Mouse (Mus musculus): ENCODE measurements around the gene Sesn2.

Gene Sesn2

DNA sequence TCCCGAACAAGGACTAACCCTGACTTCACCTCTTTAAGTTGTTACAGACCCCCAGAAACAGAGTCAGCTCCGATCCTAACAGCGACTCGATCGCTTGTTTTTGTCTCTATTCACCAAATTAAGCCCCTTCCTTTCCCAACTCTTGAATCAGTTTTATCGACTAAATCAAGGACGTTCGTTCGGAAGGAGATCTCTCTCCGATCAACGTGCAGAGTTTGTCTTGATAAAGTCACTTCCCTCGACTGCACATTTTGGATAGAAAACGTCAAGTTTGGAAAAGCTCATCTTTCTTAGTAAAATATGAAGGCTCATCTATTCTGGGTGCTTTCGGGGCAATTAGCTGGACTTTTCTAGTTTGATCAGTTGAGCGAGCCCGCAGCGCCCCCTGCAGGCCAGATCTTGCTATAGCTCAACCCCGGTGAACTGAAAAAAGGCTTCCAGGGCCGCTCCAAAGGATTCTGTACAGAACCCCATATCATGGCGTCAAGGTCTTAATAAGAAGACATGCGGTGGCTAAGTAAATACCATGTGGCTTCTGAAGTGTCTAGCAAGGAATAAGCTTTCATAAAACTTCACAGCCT lies 4.3 kb upstream of the Sesn2 start:
- in situ Hi-C loops (cut with MboI, MseI), result loop anchor here (5.0 kb wide), 1 partner anchor 97 kb away; no protein-coding TSS in a partner anchor

DNA sequence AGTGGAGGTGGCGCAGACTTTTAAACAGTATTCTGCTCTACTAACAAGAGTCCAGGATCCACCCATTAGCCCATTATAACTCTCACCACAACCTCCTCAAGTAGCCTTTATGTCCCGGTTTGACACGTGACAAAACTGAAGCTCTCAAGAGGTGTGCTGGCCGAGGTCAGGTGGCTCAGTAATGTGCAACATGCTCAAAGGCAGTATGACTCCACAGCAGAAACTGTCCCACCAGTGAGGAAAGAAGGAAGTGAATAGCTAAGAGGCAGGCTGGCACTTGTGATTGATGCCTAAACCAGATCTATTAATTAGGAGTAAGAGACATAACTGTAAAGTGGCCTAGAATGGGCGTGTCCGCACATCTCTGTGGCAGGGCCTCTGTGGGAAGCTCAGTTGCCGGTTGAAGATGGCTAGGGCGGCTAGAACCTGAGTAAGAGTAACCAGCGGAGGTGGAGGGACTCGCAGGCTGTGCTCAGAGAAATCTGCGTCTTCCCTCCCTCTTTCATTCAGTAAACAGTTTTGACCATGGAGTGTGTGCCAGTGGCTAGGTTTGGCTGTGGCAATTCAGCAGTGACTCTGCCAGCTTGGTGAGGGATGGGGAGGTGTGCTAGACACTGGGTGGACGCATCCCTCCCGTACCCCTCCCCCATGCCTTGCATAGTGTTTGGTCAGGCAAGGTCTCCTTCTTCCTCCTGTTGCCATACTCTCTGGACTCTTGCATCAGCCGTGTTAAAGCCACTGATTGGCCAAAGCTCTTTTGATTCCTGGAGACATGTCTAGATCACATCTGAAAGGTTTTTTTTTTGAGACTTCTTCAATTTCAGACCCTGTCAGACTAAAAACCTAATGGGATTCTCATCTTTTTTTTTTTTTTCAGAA lies 3.3 kb upstream of the Sesn2 start:
- in situ Hi-C loops (cut with MboI, MseI), result loop anchor here (5.0 kb wide), 1 partner anchor 96 kb away; no protein-coding TSS in a partner anchor

- in situ Hi-C loops (cut with MboI, MseI), result loop anchor here (5.0 kb wide), 1 partner anchor 95 kb away; no protein-coding TSS in a partner anchor
Measured at GRCm38 (mm10) chr4:132512080-132512479, 1.8 kb upstream of the Sesn2 start.

DNA sequence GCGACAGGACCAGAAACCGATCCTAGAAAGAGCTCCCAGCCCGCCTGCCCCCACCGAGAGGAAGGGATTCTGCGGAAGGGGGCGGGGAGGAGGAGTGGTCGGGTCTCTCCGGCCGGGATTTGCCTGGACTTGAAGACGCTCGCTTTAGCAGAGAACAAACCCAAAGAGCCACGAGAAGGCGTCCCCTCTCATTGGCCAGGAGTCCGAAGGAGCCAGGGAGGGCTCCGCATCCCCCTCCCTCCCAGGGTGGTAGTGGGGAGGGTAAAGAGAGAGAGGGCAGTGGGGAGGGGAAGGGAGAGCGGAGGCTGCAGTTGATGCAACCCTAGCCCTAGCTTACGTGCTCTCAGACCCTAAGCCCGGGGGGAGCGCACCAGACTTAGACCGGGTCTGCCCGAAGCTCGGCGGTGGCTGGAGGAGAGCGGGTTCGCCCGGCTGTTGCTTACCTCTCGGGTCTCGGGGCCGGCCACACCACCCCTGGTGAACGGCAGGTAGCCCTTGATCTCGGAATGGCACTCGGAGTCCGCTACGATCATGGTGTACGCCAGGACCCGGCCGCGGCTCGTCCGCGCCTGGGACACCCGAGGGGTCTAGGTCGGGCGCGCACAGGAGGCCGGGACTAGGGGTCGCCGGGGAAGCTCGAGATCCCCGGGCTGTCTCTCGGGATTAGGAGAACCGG lies 542 bp downstream of the Sesn2 start:
- in situ Hi-C loops (cut with MboI, MseI), result loop anchor here (5.0 kb wide), 2 partner anchors 37 to 92 kb away; no protein-coding TSS in a partner anchor

GRCm38 (mm10) chr4:132507210-132507609 lies 3.1 kb downstream of the Sesn2 start:
- in situ Hi-C loops (cut with MboI, MseI), result loop anchor here (5.0 kb wide), 1 partner anchor 35 kb away; no protein-coding TSS in a partner anchor

DNA sequence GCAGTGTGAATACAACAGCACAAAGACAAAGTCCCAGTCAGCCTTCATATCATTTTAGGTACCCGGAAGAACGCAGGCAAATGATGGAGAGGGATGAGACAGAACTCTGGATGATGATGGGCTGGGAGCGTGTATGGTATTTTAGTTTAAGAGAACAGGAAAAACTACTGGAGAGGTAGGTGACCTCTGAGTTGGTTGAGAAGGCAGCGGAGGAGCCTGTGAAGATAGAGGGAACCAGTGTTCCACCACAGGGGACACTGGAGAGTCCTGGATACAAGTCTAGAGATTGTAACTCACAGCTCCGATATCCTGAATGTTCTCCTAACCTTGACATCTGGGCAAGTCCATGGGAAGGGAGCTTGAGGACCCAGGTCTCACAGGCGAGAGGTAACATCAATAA lies 4.1 kb downstream of the Sesn2 start:
- in situ Hi-C loops (cut with MboI, MseI), result loop anchor here (5.0 kb wide), 1 partner anchor 34 kb away; no protein-coding TSS in a partner anchor

GRCm38 (mm10) chr4:132505800-132506199 lies 4.5 kb downstream of the Sesn2 start:
- in situ Hi-C loops (cut with MboI, MseI), result loop anchor here (5.0 kb wide), 1 partner anchor 33 kb away; no protein-coding TSS in a partner anchor

DNA sequence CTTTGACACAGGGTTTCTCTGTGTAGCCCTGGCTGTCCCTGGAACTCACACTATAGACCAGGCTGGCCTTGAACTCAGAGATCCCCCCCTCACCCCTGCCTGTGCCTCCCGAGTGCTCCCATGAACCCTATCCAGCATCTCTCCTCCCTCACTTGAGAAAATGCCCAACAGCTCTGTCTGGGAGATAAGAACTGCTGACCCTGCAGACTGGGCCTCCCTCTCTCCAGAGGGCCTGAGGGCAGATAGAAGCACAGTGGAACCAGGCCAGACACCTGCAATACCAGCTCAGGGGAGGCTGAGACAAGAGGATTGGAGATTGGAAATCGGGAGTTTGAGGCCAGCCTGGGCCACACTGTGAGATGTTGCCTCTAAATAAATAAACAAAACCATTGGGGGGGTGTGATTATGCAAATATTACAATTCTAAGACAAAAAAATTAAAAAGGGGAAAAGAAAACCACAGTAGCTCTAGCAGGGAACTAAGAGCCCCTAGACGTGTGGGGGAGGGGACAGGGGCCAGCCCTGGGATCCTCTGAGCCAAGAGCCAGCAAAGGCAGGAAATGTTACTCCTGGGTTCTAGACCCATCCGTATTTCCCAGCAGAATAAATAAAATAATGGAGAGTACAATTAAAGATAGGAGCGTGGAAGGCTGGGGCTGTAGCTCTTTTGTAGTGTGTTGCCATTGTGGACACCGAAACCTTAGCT lies 5.1 kb downstream of the Sesn2 start:
- in situ Hi-C loops (cut with MboI, MseI), result loop anchor here (5.0 kb wide), 1 partner anchor 33 kb away; no protein-coding TSS in a partner anchor

DNA sequence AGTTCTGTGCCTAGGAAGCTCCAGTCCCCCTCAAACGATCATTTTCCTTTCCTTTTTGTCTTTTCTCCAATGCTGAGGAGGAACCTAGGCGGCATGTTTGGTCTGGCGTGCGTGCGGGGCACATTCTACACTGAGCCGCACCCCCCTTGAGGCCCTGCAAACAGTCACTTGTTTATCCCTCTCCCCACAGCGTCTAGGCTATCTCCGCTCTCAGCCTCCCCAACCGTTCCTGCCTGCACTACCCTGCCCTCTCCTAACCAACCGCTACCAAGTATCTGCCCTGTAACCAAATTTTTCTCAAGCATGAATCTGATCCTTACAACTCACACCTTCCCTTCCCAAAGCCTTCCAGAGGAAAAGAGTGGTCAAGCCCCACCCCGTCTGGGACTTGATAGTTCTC lies 7.0 kb downstream of the Sesn2 start:
- in situ Hi-C loops (cut with MboI, MseI), result no loop called here

- in situ Hi-C loops (cut with MboI, MseI), result no loop called here
Measured at GRCm38 (mm10) chr4:132501639-132502038, 8.7 kb downstream of the Sesn2 start.

DNA sequence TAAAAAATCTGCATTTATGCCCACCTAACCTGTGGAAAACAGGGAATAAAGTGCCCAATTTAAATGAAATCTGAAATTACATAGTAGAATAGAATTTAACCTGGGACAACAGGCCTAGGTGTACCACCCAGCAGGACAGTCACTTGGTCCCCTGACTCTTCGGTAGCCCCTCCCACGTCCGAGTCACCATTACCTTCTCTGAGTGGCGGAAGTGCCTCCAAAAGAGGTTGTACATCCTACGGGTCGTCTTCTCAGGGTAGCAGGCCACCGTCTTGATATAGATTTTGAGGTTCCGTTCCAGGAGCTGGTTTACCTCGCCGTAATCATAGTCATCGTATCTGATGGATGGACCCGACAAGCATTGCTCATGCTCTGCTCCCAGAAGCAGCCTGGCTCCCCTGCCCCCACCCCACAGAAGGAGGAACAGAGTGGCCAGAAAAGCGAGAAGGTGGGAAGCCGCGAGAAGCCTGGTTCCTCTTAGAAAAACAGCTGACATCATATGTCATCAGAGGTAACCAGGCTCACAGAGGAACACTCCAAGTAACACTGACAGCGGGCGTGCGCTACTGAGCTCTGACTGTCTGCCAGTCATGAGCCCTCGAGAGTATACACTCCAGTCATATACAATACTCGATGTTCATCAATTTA lies 15.9 kb downstream of the Sesn2 start:
- in situ Hi-C loops (cut with MboI, MseI), result no loop called here

DNA sequence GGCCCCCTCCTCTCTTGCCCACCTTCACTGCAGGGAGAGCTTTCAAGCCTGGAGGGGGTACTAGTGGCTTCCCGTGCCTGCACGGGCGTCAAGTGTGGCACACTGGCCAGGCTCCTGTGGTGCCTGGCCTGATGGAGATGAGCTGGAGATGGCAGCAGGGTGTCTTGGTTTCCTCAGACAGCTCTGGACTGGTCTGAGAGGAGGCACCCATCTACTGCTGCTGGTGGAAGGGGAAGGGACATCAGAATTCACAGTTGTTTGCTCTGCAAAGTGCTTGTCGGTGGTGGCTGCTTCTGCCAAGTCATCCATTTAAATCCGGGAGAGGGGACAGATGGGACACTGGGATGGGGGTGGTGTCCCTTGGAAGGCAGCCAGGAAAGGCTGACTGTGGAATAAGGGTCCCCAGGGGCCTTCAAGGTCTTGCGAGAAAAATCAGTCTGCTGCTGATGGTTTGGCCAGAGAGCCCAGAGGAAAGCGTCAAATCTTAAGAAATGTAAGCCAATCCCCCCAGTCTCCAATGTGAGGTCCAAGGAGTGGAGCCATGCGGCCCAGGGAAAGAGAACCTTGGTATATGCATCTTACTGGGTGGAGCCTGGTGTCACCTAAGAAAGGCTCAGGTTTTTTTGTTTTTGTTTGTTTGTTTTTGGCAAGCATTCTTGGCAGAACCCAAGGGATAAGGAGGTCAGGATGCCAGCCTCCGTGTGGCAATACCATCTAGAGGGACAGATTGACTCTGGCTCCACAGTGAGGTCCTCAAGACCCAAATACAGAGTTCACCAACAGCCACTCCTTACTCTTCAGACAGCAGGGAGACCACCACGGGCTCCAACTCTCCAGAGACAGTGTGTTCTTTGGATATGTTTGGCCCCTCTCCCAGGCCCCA lies 17.9 kb downstream of the Sesn2 start:
- in situ Hi-C loops (cut with MboI, MseI), result no loop called here

DNA sequence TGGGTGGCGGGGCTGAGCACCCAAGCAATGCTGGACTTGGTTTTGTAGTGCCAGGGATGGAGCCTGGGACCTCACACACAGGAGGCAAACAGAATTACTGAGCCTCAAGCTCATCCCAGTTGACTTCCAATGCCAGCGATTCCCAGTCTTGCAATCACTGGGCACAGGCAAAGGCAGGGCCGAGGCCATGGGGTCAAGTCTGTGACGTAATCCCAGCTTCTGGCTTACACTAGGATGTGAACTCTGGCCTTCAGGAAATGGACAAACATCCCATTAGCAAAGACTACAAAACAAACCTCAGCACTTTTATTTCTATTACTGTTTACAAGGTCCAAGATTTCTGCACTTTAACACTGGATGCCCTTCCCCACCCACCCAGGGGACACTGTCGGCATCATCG lies 18.6 kb downstream of the Sesn2 start:
- in situ Hi-C loops (cut with MboI, MseI), result no loop called here

- in situ Hi-C loops (cut with MboI, MseI), result no loop called here
Measured at GRCm38 (mm10) chr4:132491057-132491456, 19.2 kb downstream of the Sesn2 start.

DNA sequence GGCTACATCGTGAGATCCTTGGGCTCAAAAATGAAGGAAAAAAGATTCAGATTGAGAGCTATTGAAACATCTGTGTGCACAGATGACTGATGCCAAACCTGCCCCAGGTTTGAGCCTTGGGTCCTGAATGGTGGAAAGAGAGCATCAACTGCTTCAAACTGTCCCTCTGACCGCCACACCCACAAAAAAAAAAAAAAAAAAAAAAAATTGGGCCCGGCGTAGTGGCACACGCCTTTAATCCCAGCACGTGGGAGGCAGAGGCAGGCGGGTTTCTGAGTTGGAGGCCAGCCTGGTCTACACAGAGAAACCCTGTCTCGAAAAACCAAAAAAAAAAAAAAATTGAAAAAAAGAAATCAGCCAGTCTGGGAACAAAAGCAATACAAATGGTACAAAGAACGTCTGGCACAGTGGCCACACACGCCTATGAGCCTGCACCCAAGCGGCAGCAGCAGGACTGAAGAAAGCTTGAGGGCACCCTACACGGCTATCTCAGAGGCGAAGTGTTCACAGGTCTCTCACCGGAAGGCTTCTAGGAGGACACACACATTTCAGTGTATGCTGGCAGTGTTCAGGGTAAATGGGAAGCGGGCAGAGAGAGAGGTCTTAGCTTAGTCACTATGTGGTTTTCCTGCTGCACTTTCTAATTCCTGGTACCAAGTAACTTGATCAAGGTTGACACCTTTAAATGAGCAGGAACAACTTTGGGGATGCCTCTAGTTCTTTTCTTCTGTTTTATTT lies 19.9 kb downstream of the Sesn2 start:
- in situ Hi-C loops (cut with MboI, MseI), result no loop called here

DNA sequence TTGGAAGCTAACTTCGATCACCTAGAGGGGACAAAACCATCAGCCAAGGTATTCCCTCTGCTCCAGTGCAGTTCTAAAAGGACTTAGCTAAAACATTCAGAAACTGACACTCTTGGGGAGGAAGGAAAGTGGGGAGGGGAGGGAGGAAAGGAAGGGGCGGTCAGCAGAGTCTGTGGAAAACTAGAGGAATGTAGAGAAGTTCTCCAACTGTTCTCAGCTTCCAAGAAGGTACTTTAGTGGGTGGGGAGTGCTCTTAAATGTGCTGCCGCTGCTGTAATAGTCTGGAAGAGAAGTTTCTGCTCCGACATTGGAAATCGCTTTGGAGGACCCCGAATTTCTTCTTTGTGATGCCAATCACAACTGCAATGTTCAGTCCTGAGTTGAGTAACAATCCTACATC lies 21.3 kb downstream of the Sesn2 start:
- in situ Hi-C loops (cut with MboI, MseI), result no loop called here

DNA sequence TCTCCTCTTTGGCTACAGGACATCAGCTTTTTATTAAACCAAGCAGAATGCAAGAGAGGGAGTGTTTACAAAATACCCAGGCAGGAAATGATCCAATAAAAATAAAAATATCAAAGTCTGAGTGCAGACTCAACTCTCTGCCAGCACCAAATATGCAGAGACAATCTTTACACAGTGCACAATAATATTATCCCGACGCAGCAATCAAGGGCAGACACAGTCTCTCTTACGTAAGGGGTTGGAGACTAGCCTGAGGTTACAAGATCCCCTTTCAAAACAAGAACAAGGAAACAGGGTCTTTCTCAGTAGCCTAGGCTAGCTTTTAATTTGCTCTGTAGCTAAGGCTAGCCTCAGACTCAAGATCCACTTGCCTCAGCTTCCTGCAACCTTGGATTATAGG lies 21.8 kb downstream of the Sesn2 start:
- in situ Hi-C loops (cut with MboI, MseI), result no loop called here

DNA sequence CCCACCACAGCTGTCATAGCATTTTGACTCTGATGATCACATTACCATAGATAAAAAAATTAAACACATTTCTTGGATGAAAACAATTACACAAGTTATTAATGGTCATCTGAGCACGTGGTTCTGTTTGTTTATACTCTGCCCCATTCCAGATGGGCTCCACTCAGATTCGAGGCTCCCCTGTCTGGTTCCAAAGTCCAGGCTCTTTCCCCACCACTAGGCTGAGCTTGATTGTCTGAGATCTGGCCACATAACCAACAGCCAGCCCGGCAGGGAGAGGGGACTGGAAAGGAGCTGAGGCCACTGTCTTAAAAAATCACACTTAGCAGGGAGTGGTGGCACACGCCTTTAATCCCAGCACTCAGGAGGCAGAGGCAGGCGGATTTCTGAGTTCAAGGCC lies 25.5 kb downstream of the Sesn2 start:
- in situ Hi-C loops (cut with MboI, MseI), result no loop called here

DNA sequence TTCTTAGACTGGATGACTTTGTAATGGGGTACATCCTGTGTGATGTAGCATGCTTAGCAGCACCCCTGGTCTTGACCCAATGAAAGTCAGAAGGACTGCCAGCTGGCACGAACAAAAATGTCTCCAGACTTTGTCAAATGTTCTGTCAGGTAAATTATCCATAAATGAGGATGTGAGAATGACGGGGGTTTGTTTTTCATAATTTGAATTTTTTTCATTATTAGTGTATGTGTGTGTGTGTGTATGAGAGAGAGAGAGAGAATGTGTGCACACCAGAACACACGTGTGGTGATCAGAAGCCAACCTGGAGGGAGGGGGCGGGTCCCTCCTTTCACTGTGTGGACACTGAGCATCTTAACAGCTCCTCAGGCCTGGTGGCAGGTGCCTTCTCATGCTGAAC lies 26.1 kb downstream of the Sesn2 start:
- in situ Hi-C loops (cut with MboI, MseI), result no loop called here

All from T-helper 2 cell (primary cell).